Mouse (Mus musculus) bone marrow macrophage, adult 2 months (primary cell): ENCODE results near the gene Nfat5.

ENCODE experiments used
- CTCF ChIP-seq: IDR thresholded peaks from 2 replicates; pipeline ENCODE4 v1.5.1; 2012; ENCODE audit warnings: low read depth, mild to moderate bottlenecking, low read length, moderate library complexity
- POLR2A ChIP-seq: IDR thresholded peaks from 2 replicates; pipeline ENCODE4 v1.6.1; 2012; ENCODE audit warnings: mild to moderate bottlenecking, low read depth, low read length, borderline replicate concordance

DNA sequence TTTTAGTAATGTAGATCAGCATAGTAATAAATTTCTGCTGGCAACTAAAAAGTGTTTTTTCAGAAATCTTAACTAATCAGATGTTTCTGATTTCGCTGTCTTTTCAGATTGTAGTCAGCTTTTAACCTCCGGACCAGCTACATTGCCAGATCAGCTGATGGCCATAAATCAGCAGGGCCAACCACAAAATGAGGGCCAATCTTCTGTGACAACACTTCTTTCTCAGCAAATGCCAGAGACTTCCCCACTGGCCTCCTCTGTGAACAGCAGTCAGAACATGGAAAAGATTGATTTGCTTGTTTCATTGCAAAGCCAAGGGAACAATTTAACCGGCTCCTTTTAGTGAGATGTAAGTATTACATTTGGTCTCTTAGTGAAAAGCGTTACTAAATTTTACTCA, 77.0 kb downstream of the Nfat5 start:
- TF ChIP-seq CTCF, result no peak
- no peak for TF ChIP-seq POLR2A
